Mouse (Mus musculus): ENCODE measurements at regions not wholly inside any gene's neighbourhood (a gene's known extent, or its start where the extent isn't known, plus 50 kb on each side); places are given as distances from the start of the nearest gene placed in this dataset.

DNA sequence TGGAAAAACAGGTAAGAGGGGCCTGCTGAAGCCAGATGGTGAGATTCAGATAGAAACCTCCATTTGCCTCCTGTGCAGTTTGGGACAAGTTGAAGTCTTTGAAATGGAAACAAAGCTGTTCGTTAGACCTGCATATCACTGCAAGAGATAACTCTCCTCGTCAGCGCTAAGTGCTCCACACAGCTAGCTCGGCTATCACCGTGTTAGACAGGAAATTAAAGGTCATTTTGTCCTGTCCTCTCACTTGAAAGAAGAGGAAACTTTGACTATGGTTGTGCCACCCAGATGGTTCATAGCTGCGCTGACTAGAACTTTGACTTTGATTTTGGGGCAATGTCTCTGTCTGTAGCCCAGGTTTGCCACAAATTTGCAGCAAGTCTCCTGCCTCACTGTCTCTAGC is 198.5 kb upstream of the Bcl6 start:
- Histone ChIP-seq H3K36me3 (ENCODE audit: control insufficient read depth, insufficient read depth) (no peaks in the 10 kb centered on the region), H3K4me3 (ENCODE audit: low read depth, low read length) (no peak overlapping the region), H3K9me3 (ENCODE audit: control insufficient read depth) (no peaks in the 10 kb centered on the region), H3K4me1 (replicated peaks; ENCODE audit: control insufficient read depth, insufficient read depth, low read length) (no peaks in the 10 kb centered on the region), H3K27me3 (replicated peaks; ENCODE audit: control insufficient read depth, insufficient read depth, low read length) (no peaks in the 10 kb centered on the region), H3K4me2 (replicated peaks; ENCODE audit: low read depth) (no peak overlapping the region), H3K27ac (ENCODE audit: low read depth, low read length) (no peak overlapping the region), H3K9ac (ENCODE audit: low read depth, low read length) (no peak overlapping the region)
- no peak for TF ChIP-seq CTCF (IDR thresholded peaks at IDR 0.05; ENCODE audit: low read depth)
- no peak for ATAC-seq
- WGBS, result 63% methylated on average over 6 of the region's 6 CpGs

DNA sequence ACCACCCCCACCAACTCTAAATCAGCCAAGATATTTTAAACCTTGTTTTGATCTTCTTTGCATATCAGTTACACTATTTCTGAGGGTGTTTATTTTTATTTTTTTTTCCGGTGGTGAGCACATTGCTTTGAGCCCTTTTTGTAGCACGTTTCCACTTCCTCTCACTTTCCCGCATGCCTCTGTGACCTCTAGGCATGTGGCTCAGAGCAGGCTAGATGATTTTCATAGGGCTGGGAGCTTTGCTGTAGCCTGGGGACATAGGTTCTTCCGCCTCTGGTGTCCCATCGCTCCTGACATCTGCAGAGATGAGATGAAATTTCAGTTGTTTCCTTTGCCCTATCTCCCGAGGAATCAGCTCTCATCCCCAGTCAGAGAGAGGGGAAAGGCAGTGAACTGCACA is 197.3 kb upstream of the Bcl6 start:
- no peak overlapping the region for H3K9ac ChIP-seq (ENCODE audit: low read depth, low read length)
- TF ChIP-seq CTCF (IDR thresholded peaks at IDR 0.05; ENCODE audit: low read depth), result no peak
- ATAC-seq, result no peak
- no peak overlapping the region for H3K27ac ChIP-seq (ENCODE audit: low read depth, low read length)
- no peak overlapping the region for H3K4me2 ChIP-seq (replicated peaks; ENCODE audit: low read depth)
- 74% methylated on average over 6 of the region's 6 CpGs for whole genome bisulfite sequencing
- H3K27me3 ChIP-seq (replicated peaks; ENCODE audit: control insufficient read depth, insufficient read depth, low read length), result no peaks in the 10 kb centered on the region
- H3K36me3 ChIP-seq (ENCODE audit: control insufficient read depth, insufficient read depth), result no peaks in the 10 kb centered on the region
- no peaks in the 10 kb centered on the region for H3K4me1 ChIP-seq (replicated peaks; ENCODE audit: control insufficient read depth, insufficient read depth, low read length)
- no peaks in the 10 kb centered on the region for H3K9me3 ChIP-seq (ENCODE audit: control insufficient read depth)
- H3K4me3 ChIP-seq (ENCODE audit: low read depth, low read length), result no peak overlapping the region

GRCm38 (mm10) chr16:24184846-24185245 is 196.2 kb upstream of the Bcl6 start:
- 80% methylated on average over 4 of the region's 4 CpGs for WGBS
- TF ChIP-seq CTCF (IDR thresholded peaks at IDR 0.05; ENCODE audit: low read depth), result no peak
- ATAC-seq, result no peak
- H3K4me2 ChIP-seq (replicated peaks; ENCODE audit: low read depth), result no peak overlapping the region
- H3K9me3 ChIP-seq (ENCODE audit: control insufficient read depth), result no peaks in the 10 kb centered on the region
- no peaks in the 10 kb centered on the region for H3K36me3 ChIP-seq (ENCODE audit: control insufficient read depth, insufficient read depth)
- no peak overlapping the region for H3K27ac ChIP-seq (ENCODE audit: low read depth, low read length)
- no peaks in the 10 kb centered on the region for H3K27me3 ChIP-seq (replicated peaks; ENCODE audit: control insufficient read depth, insufficient read depth, low read length)
- no peaks in the 10 kb centered on the region for H3K4me1 ChIP-seq (replicated peaks; ENCODE audit: control insufficient read depth, insufficient read depth, low read length)
- H3K9ac ChIP-seq (ENCODE audit: low read depth, low read length), result no peak overlapping the region
- H3K4me3 ChIP-seq (ENCODE audit: low read depth, low read length), result no peak overlapping the region

DNA sequence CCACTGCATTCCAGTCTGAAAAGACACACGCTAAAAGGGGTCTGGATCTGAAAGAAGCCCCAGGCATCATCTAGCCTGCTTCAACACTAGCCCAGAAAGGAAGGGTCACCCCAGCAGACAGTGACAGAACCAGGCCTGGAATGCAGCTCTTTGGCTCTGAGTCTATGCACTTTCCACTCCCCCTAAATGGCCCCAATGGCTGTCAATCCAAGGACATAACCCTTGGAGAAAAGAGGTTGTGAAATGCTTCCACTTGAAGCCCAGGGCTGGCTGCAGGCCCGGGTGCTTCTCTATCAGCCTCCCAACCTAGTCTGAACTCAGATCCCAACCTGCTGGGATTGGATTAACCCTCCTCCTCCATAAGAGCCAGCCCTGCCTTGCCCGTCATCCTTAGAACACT is 194.6 kb upstream of the Bcl6 start:
- no peaks in the 10 kb centered on the region for H3K36me3 ChIP-seq (ENCODE audit: control insufficient read depth, insufficient read depth)
- no peak for TF ChIP-seq CTCF (IDR thresholded peaks at IDR 0.05; ENCODE audit: low read depth)
- no peak overlapping the region for H3K4me3 ChIP-seq (ENCODE audit: low read depth, low read length)
- ATAC-seq, result no peak
- no peaks in the 10 kb centered on the region for H3K9me3 ChIP-seq (ENCODE audit: control insufficient read depth)
- H3K27me3 ChIP-seq (replicated peaks; ENCODE audit: control insufficient read depth, insufficient read depth, low read length), result no peaks in the 10 kb centered on the region
- H3K9ac ChIP-seq (ENCODE audit: low read depth, low read length), result no peak overlapping the region
- no peak overlapping the region for H3K27ac ChIP-seq (ENCODE audit: low read depth, low read length)
- 72% methylated on average over 3 of the region's 3 CpGs for WGBS
- no peaks in the 10 kb centered on the region for H3K4me1 ChIP-seq (replicated peaks; ENCODE audit: control insufficient read depth, insufficient read depth, low read length)
- H3K4me2 ChIP-seq (replicated peaks; ENCODE audit: low read depth), result no peak overlapping the region

- Histone ChIP-seq H3K36me3 (ENCODE audit: control insufficient read depth, insufficient read depth) (no peaks in the 10 kb centered on the region), H3K9me3 (ENCODE audit: control insufficient read depth) (no peaks in the 10 kb centered on the region), H3K27ac (ENCODE audit: low read depth, low read length) (no peak overlapping the region), H3K4me1 (replicated peaks; ENCODE audit: control insufficient read depth, insufficient read depth, low read length) (no peaks in the 10 kb centered on the region), H3K27me3 (replicated peaks; ENCODE audit: control insufficient read depth, insufficient read depth, low read length) (no peaks in the 10 kb centered on the region), H3K4me2 (replicated peaks; ENCODE audit: low read depth) (no peak overlapping the region), H3K9ac (ENCODE audit: low read depth, low read length) (no peak overlapping the region), H3K4me3 (ENCODE audit: low read depth, low read length) (no peak overlapping the region)
- WGBS, result 92% methylated on average over 3 of the region's 3 CpGs
- no peak for ATAC-seq
- TF ChIP-seq CTCF (IDR thresholded peaks at IDR 0.05; ENCODE audit: low read depth), result no peak
These were observed 192.7 kb upstream of the Bcl6 start for GRCm38 (mm10) chr16:24181388-24181787.

DNA sequence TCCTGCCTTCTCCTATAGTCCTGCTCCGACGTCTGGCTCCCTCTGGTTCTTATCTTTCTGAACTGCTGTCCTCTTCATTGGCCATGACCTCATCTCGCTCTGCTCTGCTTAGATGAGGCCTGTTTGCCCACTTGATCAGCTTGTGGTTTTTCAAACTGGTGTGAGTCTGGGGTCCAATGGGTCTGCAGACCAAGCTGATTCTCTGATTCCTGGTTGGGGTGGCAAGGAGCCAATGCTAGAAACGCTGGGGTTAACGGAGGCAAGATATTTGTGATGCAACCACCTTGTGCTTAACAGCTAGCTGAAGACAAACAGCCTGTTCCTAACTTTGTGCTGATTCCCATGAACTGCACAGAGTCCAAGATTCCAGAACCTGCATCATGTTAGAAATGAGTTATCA is 192.0 kb upstream of the Bcl6 start:
- 63% methylated on average over 5 of the region's 5 CpGs for WGBS
- ATAC-seq, result 0 out of 2 replicates have a peak, but pooled peaks have one; percentile 31

DNA sequence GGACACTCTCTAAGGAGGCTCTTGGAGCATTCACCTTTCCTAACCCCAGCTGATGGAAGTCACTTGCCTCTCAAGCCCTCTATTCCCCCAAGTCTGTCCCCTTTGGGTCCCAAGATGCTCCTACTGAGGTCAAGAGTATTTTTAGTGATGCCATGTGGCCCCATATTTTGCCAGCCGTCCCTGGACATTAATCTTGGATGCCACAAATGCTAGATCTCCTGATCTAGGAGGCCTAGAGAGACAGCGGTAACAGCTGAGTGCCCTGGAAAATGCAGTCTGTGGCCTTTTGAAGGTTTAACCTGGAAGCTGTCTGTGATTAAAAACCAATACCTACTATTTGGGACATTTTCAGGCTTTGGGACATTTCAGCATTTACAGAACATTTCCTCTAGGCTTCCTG is 188.9 kb upstream of the Bcl6 start:
- 85% methylated on average over 2 of the region's 2 CpGs for WGBS
- TF ChIP-seq CTCF (IDR thresholded peaks at IDR 0.05; ENCODE audit: low read depth), result no peak

More for the DNA sequence above, 192.0 kb upstream of the Bcl6 start:
- Histone ChIP-seq H3K4me3 (ENCODE audit: low read depth, low read length) (no peak overlapping the region), H3K4me1 (replicated peaks; ENCODE audit: control insufficient read depth, insufficient read depth, low read length) (no peaks in the 10 kb centered on the region), H3K27me3 (replicated peaks; ENCODE audit: control insufficient read depth, insufficient read depth, low read length) (no peaks in the 10 kb centered on the region), H3K27ac (ENCODE audit: low read depth, low read length) (no peak overlapping the region), H3K9me3 (ENCODE audit: control insufficient read depth) (no peaks in the 10 kb centered on the region), H3K4me2 (replicated peaks; ENCODE audit: low read depth) (no peak overlapping the region), H3K9ac (ENCODE audit: low read depth, low read length) (no peak overlapping the region), H3K36me3 (ENCODE audit: control insufficient read depth, insufficient read depth) (no peaks in the 10 kb centered on the region)
- no peak for TF ChIP-seq CTCF (IDR thresholded peaks at IDR 0.05; ENCODE audit: low read depth)

More for the DNA sequence above, 188.9 kb upstream of the Bcl6 start:
- no peak overlapping the region for H3K4me2 ChIP-seq (replicated peaks; ENCODE audit: low read depth)
- H3K27ac ChIP-seq (ENCODE audit: low read depth, low read length), result no peak overlapping the region
- H3K9ac ChIP-seq (ENCODE audit: low read depth, low read length), result no peak overlapping the region
- H3K36me3 ChIP-seq (ENCODE audit: control insufficient read depth, insufficient read depth), result no peaks in the 10 kb centered on the region
- no peaks in the 10 kb centered on the region for H3K27me3 ChIP-seq (replicated peaks; ENCODE audit: control insufficient read depth, insufficient read depth, low read length)
- H3K4me3 ChIP-seq (ENCODE audit: low read depth, low read length), result no peak overlapping the region
- no peak for ATAC-seq
- H3K4me1 ChIP-seq (replicated peaks; ENCODE audit: control insufficient read depth, insufficient read depth, low read length), result no peaks in the 10 kb centered on the region
- no peaks in the 10 kb centered on the region for H3K9me3 ChIP-seq (ENCODE audit: control insufficient read depth)

Data from intestine, postnatal 0 days (tissue).